Mouse (Mus musculus) MEL (cell line): Measurements from ENCODE around the gene Ccdc163. TPM values are rescaled to one million over a fixed set of nuclear protein-coding genes. Genes with fewer than 3 reads are reported as not detected.
"Not testable (repeated sequence)": the region's sequence is repeated elsewhere in the genome, so short reads cannot be mapped to it uniquely, and the experiment has no call there.

Source experiments
- DNase-seq: peaks from one replicate; pipeline ENCODE4 v3.0.0; 2011; ENCODE audit warnings: low read depth, low spot score
- H3K27ac ChIP-seq: 2 replicates; pipeline ENCODE4 v1.5.1; 2012; ENCODE audit warnings: low read depth, mild to moderate bottlenecking, control low read depth, low read length, moderate library complexity; ENCODE audit not compliant: control insufficient read depth
- H3K27me3 ChIP-seq, 2 experiments: fragments of 150-350 bp in 1 of 2; sonication (generic) in 1 of 2; 2 replicates each; pipeline ENCODE4 v1.6.1; 2012; ENCODE audit warnings: low read length in 2 of 2, mild to moderate bottlenecking in 2 of 2, improper control_type of control experiment in 1 of 2, moderate library complexity in 1 of 2; ENCODE audit not compliant: insufficient read depth in 2 of 2, control insufficient read depth in 1 of 2
- H3K36me3 ChIP-seq, 2 experiments: 2 replicates each; pipeline ENCODE4 v1.6.1; 2012 to 2014; ENCODE audit warnings: low read length in 2 of 2, improper control_type of control experiment in 1 of 2, inconsistent platforms in 1 of 2, mild to moderate bottlenecking in 1 of 2; ENCODE audit not compliant: insufficient read depth in 2 of 2, control insufficient read depth in 1 of 2
- H3K4me1 ChIP-seq, 2 experiments: fragments of 150-350 bp in 1 of 2; sonication (generic) in 1 of 2; 2 replicates each; pipeline ENCODE4 v1.6.1; 2012; ENCODE audit warnings: low read length in 2 of 2, improper control_type of control experiment in 1 of 2, mild to moderate bottlenecking in 1 of 2; ENCODE audit not compliant: insufficient read depth in 2 of 2, control insufficient read depth in 1 of 2
- H3K4me3 ChIP-seq, 2 experiments: fragments of 150-350 bp in 1 of 2; sonication (generic) in 1 of 2; 2 replicates each; pipeline ENCODE4 v1.5.1; 2012; ENCODE audit warnings: low read depth in 2 of 2, low read length in 2 of 2, mild to moderate bottlenecking in 2 of 2, moderate library complexity in 2 of 2, control low read depth in 1 of 2, improper control_type of control experiment in 1 of 2; ENCODE audit not compliant: control insufficient read depth in 1 of 2, insufficient read depth in 1 of 2
- H3K79me2 ChIP-seq: 2 replicates; pipeline ENCODE4 v1.6.1; 2012; ENCODE audit warnings: mild to moderate bottlenecking, low read length, moderate library complexity; ENCODE audit not compliant: control insufficient read depth, poor library complexity, insufficient read depth
- H3K9ac ChIP-seq: 2 replicates; pipeline ENCODE4 v1.6.1; 2012; ENCODE audit warnings: low read depth, mild to moderate bottlenecking, control low read depth, low read length, moderate library complexity; ENCODE audit not compliant: control insufficient read depth, poor library complexity, severe bottlenecking
- H3K9me3 ChIP-seq: fragments of 150-350 bp; sonication (generic); replicated peaks from 2 replicates; pipeline ENCODE4 v1.6.1; 2012; ENCODE audit warnings: mild to moderate bottlenecking, low read length, improper control_type of control experiment, moderate library complexity; ENCODE audit not compliant: insufficient read depth
- ELF1 ChIP-seq: IDR thresholded peaks from 2 replicates; pipeline ENCODE4 v1.6.1; 2014; ENCODE audit warnings: low read depth, mild to moderate bottlenecking, inconsistent platforms, low read length, improper control_type of control experiment, moderate library complexity
- EP300 ChIP-seq, 2 experiments: IDR thresholded peaks; 2 replicates each; pipeline ENCODE4 v1.6.1; 2011; ENCODE audit warnings: improper control_type of control experiment in 2 of 2, low read length in 2 of 2, low read depth in 1 of 2, mild to moderate bottlenecking in 1 of 2
- GATA1 ChIP-seq: IDR thresholded peaks from 2 replicates; pipeline ENCODE4 v1.6.1; 2011; ENCODE audit warnings: low read depth, low read length, improper control_type of control experiment
- MAFK ChIP-seq: IDR thresholded peaks from 2 replicates; pipeline ENCODE4 v1.6.1; 2011; ENCODE audit warnings: low read depth, mild to moderate bottlenecking, low read length, improper control_type of control experiment, borderline replicate concordance
- MAZ ChIP-seq: IDR thresholded peaks from 2 replicates; pipeline ENCODE4 v1.6.1; 2012; ENCODE audit warnings: low read depth, mild to moderate bottlenecking, inconsistent platforms, low read length, improper control_type of control experiment
- MYC ChIP-seq: IDR thresholded peaks from 2 replicates; pipeline ENCODE4 v1.6.1; 2011; ENCODE audit warnings: low read depth, mild to moderate bottlenecking, low read length, improper control_type of control experiment, moderate library complexity
- NELFE ChIP-seq: IDR thresholded peaks from 2 replicates; pipeline ENCODE4 v1.6.1; 2011; ENCODE audit warnings: low read depth, low read length, improper control_type of control experiment
- POLR2A ChIP-seq, 2 experiments: IDR thresholded peaks; 2 replicates each; pipeline ENCODE4 v1.6.1; 2011 to 2012; ENCODE audit warnings: low read length in 2 of 2, mild to moderate bottlenecking in 2 of 2, control low read depth in 1 of 2, improper control_type of control experiment in 1 of 2, low read depth in 1 of 2, moderate library complexity in 1 of 2; ENCODE audit not compliant: control insufficient read depth in 1 of 2, insufficient read depth in 1 of 2, poor library complexity in 1 of 2
- POLR2AphosphoS2 ChIP-seq: IDR thresholded peaks from 2 replicates; pipeline ENCODE4 v1.6.1; 2011; ENCODE audit warnings: low read length, improper control_type of control experiment
- POLR2AphosphoS5 ChIP-seq: IDR thresholded peaks from 2 replicates; pipeline ENCODE4 v1.6.1; 2012; ENCODE audit warnings: low read depth, borderline replicate concordance, mild to moderate bottlenecking, inconsistent platforms, low read length, moderate library complexity, mixed read lengths
- RAD21 ChIP-seq: IDR thresholded peaks from 2 replicates; pipeline ENCODE4 v1.6.1; 2011; ENCODE audit warnings: mild to moderate bottlenecking, low read depth, low read length, improper control_type of control experiment
- RCOR1 ChIP-seq: IDR thresholded peaks from 2 replicates; pipeline ENCODE4 v1.6.1; 2012; ENCODE audit warnings: low read depth, mild to moderate bottlenecking, inconsistent platforms, low read length, improper control_type of control experiment
- SIN3A ChIP-seq: IDR thresholded peaks from 2 replicates; pipeline ENCODE4 v1.6.1; 2012; ENCODE audit warnings: low read length, improper control_type of control experiment, inconsistent platforms
- SMC3 ChIP-seq: IDR thresholded peaks from 2 replicates; pipeline ENCODE4 v1.6.1; 2011; ENCODE audit warnings: low read depth, low read length, improper control_type of control experiment
- TAL1 ChIP-seq: IDR thresholded peaks from 2 replicates; pipeline ENCODE4 v1.6.1; 2012; ENCODE audit warnings: mild to moderate bottlenecking, inconsistent platforms, low read length, moderate library complexity, mixed read lengths
- TCF12 ChIP-seq: IDR thresholded peaks from 2 replicates; pipeline ENCODE4 v1.6.1; 2014; ENCODE audit warnings: low read depth, mild to moderate bottlenecking, inconsistent platforms, low read length, improper control_type of control experiment, moderate library complexity
- USF2 ChIP-seq, 2 experiments: IDR thresholded peaks; 2 replicates each; pipeline ENCODE4 v1.6.1; 2011 to 2012; ENCODE audit warnings: improper control_type of control experiment in 2 of 2, low read length in 2 of 2, borderline replicate concordance in 1 of 2, inconsistent platforms in 1 of 2, low read depth in 1 of 2, mild to moderate bottlenecking in 1 of 2; ENCODE audit not compliant: insufficient read depth in 1 of 2
- ZMIZ1 ChIP-seq: IDR thresholded peaks from 2 replicates; pipeline ENCODE4 v1.6.1; 2012; ENCODE audit warnings: low read depth, mild to moderate bottlenecking, inconsistent platforms, low read length, improper control_type of control experiment, moderate library complexity
- polyA plus RNA-seq, 2 experiments: library from polyadenylated mRNA; stranded (reverse) in 1 of 2; unstranded in 1 of 2; fragments of >175 nt in 1 of 2; fragments of >200 nt in 1 of 2; gene quantifications; 2 replicates each; pipeline versions ENCODE4 v1.2.1 to v1.2.4; 2012; ENCODE audit warnings: low replicate concordance in 2 of 2, low read depth in 1 of 2; ENCODE audit not compliant: insufficient read length in 2 of 2, insufficient read depth in 1 of 2, missing spikeins in 1 of 2
- total RNA-seq: library from RNA; depleted of rRNA; stranded (reverse); fragments of 300-350 nt; gene quantifications from 2 replicates; pipeline ENCODE4 v1.2.3, GENCODE M21; 2012

Gene Ccdc163
- total and polyA plus RNA-seq, 3 experiments: 12.3 to 26.0 TPM; not detected in 1

GRCm38 (mm10) chr4:116680521-116680920, 27.8 kb upstream of the Ccdc163 start:
- TF ChIP-seq MAFK: peak; percentile 59; the same call in 1 of the 2 replicates
- H3K9ac ChIP-seq, H3K4me3 ChIP-seq, H3K27me3 ChIP-seq, H3K79me2 ChIP-seq, DNase-seq, H3K27ac ChIP-seq, H3K9me3 ChIP-seq: not testable (repeated sequence)
- Histone ChIP-seq H3K4me1 (peaks cover 6 to 18% of the 10 kb centered on the region in 2 experiments; a peak in 3 of 4 replicates), H3K36me3 (peaks cover 0 to 22% of the 10 kb centered on the region in 2 experiments; a peak in 2 of 4 replicates)

GRCm38 (mm10) chr4:116683957-116684356, 24.4 kb upstream of the Ccdc163 start:
- no peak overlapping the region for H3K4me3 ChIP-seq
- H3K36me3 ChIP-seq: peaks cover 4 to 46% of the 10 kb centered on the region in 2 experiments
- H3K27ac ChIP-seq: no peak overlapping the region
- H3K79me2 ChIP-seq: peaks cover 30% of the 10 kb centered on the region
- H3K4me1 ChIP-seq: peaks cover 7 to 33% of the 10 kb centered on the region in 2 experiments
- TF ChIP-seq RCOR1 (peak; percentile 95), ZMIZ1 (no peak), TCF12 (peak; percentile 92), POLR2AphosphoS5 (no peak), POLR2A (IDR thresholded peaks at IDR 0.05; ENCODE audit: control insufficient read depth in 1 of 2, insufficient read depth in 1 of 2, low read depth in 1 of 2, low read length in 2 of 2, poor library complexity in 1 of 2) (no peak), MAFK (0 out of 2 replicates have a peak, but pooled peaks have one; percentile 24), MAZ (no peak), GATA1 (peak; percentile 92), SIN3A (peak; percentile 77), SMC3 (no peak), MYC (0 out of 2 replicates have a peak, but pooled peaks have one; percentile 11), NELFE (no peak), EP300 (IDR thresholded peaks at IDR 0.05; ENCODE audit: low read depth in 1 of 2, low read length in 2 of 2) (peak; percentile 83 to 88), TAL1 (peak; percentile 90), USF2 (IDR thresholded peaks at IDR 0.05; ENCODE audit: borderline replicate concordance in 1 of 2, insufficient read depth in 1 of 2, low read depth in 1 of 2, low read length in 2 of 2) (no peak), ELF1 (peak; percentile 55; the same call in 1 of the 2 replicates), POLR2AphosphoS2 (no peak), RAD21 (no peak)
- no peaks in the 10 kb centered on the region for H3K9me3 ChIP-seq
- DNase-seq: peak; percentile 58
- no peaks in the 10 kb centered on the region for H3K27me3 ChIP-seq
- no peak overlapping the region for H3K9ac ChIP-seq
